Mouse (Mus musculus): ENCODE results near the gene Galntl6.

DNA sequence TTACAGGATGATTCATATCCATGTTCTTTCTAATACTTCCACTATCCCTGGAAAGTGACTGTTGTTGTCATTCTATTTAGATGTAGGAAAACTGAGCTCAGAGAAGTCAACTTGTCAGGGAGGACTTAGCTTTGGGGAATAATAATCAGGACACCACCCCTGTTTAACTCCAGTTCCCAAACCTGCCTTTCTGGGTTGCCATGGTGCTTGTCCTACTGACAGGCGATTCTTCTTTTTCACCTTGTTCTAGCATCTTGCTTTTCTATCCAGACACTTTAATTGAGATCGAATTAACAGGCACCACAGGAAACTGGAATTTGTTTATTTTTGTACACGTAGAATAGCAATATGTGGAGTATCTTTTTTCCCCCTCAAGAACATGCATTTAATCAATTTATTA lies 953.3 kb downstream of the Galntl6 start:
- TF ChIP-seq CHD2 (IDR thresholded peaks at IDR 0.05; ENCODE audit: low read depth, low read length) = no peak
- no peak for TF ChIP-seq ZC3H11A (IDR thresholded peaks at IDR 0.05; ENCODE audit: borderline replicate concordance, low read depth, low read length)

Data from ES-E14 (cell line).